Mouse (Mus musculus) lung, embryonic 16.5 days (tissue): ENCODE data around the gene Dnase2b. TPM values are rescaled to one million over a fixed set of nuclear protein-coding genes. Genes with fewer than 3 reads are reported as not detected.

Experiments used
- ATAC-seq: fragments of 200-750 bp; cut with Nextera tagmentation; 2 replicates; pipeline ENCODE4 v1.8.0; 2017; ENCODE audit warnings: low read depth, mild to moderate bottlenecking, moderate library complexity
- H3K27ac ChIP-seq: fragments of 300-500 bp; sonication (generic); 2 replicates; pipeline ENCODE4 v1.5.1; 2014; ENCODE audit warnings: mild to moderate bottlenecking, control low read depth, low read length
- H3K27me3 ChIP-seq: fragments of 300-500 bp; sonication (generic); 2 replicates; pipeline ENCODE4 v1.6.1; 2014; ENCODE audit warnings: low read depth, low read length, mixed read lengths; ENCODE audit not compliant: control insufficient read depth, insufficient read depth
- H3K36me3 ChIP-seq: fragments of 300-500 bp; sonication (generic); 2 replicates; pipeline ENCODE4 v1.6.1; 2014; ENCODE audit warnings: low read length; ENCODE audit not compliant: control insufficient read depth, insufficient read depth
- H3K4me1 ChIP-seq: fragments of 300-500 bp; sonication (generic); replicated peaks from 2 replicates; pipeline ENCODE4 v1.6.1; 2014; ENCODE audit warnings: low read length, mixed read lengths; ENCODE audit not compliant: control insufficient read depth, insufficient read depth
- H3K4me2 ChIP-seq: fragments of 300-500 bp; sonication (generic); 2 replicates; pipeline ENCODE4 v1.6.1; 2014; ENCODE audit warnings: low read depth, low read length, control low read depth
- H3K4me3 ChIP-seq: fragments of 300-500 bp; sonication (generic); 2 replicates; pipeline ENCODE4 v1.5.1; 2014; ENCODE audit warnings: mild to moderate bottlenecking, low read length, control low read depth
- H3K9ac ChIP-seq: fragments of 300-500 bp; sonication (generic); 2 replicates; pipeline ENCODE4 v1.6.1; 2014; ENCODE audit warnings: low read length, control low read depth
- H3K9me3 ChIP-seq: fragments of 300-500 bp; sonication (generic); 2 replicates; pipeline ENCODE4 v1.6.1; 2016; ENCODE audit warnings: low read length; ENCODE audit not compliant: control insufficient read depth
- WGBS: fragments of 180-500 bp; shearing (Covaris S2); extraction: QIAGEN DNeasy Blood & Tissue Kit; methylation state at CpG from one replicate; pipeline ENCODE4 v1.1.7; 2014; 5-methylcytosine and 5-hydroxymethylcytosine counted together
- polyA plus RNA-seq: library from polyadenylated mRNA; unstranded; fragments of >200 nt; fragmentation: Nextera tagmentation; extraction: Ambion mirVana; gene quantifications from 2 replicates; pipeline ENCODE4 v1.2.1, GENCODE M21; 2015

Gene Dnase2b
- polyA plus RNA-seq, 1 experiment from 2014 or later = not detected

DNA sequence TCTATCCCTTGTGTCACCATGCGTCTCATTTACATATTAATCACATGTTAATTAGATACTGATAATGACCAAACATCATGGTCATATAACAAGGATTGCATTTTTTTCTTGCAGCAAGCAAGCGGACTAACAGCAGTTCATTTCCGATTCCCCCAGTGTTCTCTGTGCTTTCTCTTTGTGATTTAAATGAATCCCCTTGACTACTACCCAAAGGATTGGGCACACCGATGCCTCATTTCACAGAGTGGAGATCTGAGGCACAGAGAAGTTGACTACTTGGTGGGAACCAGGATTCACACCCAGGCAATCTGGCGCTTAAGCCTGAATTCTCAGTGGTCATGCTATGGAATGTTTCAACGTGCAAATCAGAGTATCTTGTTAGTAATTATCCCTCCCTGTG is 80.4 kb downstream of the Dnase2b start:
- Histone ChIP-seq H3K27ac (no peak overlapping the region), H3K4me3 (no peak overlapping the region), H3K36me3 (no peaks in the 10 kb centered on the region), H3K4me2 (no peak overlapping the region), H3K27me3 (no peaks in the 10 kb centered on the region), H3K9ac (no peak overlapping the region), H3K4me1 (no peaks in the 10 kb centered on the region), H3K9me3 (no peaks in the 10 kb centered on the region)
- ATAC-seq = no peak
- 64% methylated on average over 6 of the region's 6 CpGs for WGBS

Other genes starting within 250 kb of the Dnase2b start
- gene Ssx2ip, start 211.0 kb downstream of the Dnase2b start, polyA plus RNA-seq = 31.9 and 33.6 TPM in 2 replicates
- gene Ctbs, start 165.8 kb downstream of the Dnase2b start, polyA plus RNA-seq = 11.3 and 11.7 TPM in 2 replicates
- gene Spata1, start 115.8 kb downstream of the Dnase2b start, polyA plus RNA-seq = 4.1 and 5.2 TPM in 2 replicates
- gene Gng5, start 115.8 kb downstream of the Dnase2b start, polyA plus RNA-seq = 995 and 1,031 TPM in 2 replicates
- 49.1 and 52.2 TPM in 2 replicates for gene Rpf1, start 94.2 kb downstream of the Dnase2b start, polyA plus RNA-seq
- 0.45 and 1.8 TPM in 2 replicates for gene Uox, start 45.2 kb downstream of the Dnase2b start, polyA plus RNA-seq
- gene 4930503B20Rik, start 35.7 kb upstream of the Dnase2b start, polyA plus RNA-seq = not detected in 2 replicates
- 1.4 TPM in 2 replicates for gene Samd13, start 70.0 kb upstream of the Dnase2b start, polyA plus RNA-seq
- 56.4 and 61.9 TPM in 2 replicates for gene Prkacb, start 197.4 kb upstream of the Dnase2b start, polyA plus RNA-seq
- 4.4 and 4.7 TPM in 2 replicates for gene Ttll7, start 236.8 kb upstream of the Dnase2b start, polyA plus RNA-seq